Comparison of ENCODE assay signal across 9 mouse cellular contexts in the genomic region with DNA sequence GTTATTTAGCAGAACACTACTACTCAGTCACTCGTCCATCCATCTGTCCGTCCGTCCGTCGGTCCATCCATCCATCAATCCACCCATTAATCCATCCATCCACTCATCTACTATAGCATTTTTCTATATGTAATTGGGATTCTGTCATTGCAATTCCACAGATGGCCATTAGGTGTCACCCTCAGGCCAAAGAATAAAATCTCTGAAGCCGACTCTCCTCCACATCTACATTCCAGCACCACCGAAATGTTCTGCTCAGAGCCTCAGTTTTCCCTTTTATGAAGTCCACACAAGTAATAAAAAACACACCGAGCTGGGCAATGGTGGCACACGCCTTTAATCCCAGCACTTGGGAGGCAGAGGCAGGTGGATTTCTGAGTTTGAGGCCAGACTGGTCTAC. TPM values are rescaled to one million over a fixed set of nuclear protein-coding genes. Genes with fewer than 3 reads are reported as not detected.
DNase-seq lines count a peak whose midpoint lies in the region; ATAC-seq and TF ChIP-seq lines count a peak whose summit lies in the region.
"Had no signal": no experiment of that assay in that cellular context is flagged by ENCODE, and none has a peak within 500 bp of the region (broad histone marks: within the 10 kb centered on the region; RNA-seq: fewer than 3 reads in every experiment).

No protein-coding gene starts in this region.

- no peaks in the 10 kb centered on the region for H3K36me3 ChIP-seq in heart, embryonic 12.5 days
- H3K36me3 ChIP-seq in lung, embryonic 14.5 days (ENCODE audit: insufficient read depth): no peaks in the 10 kb centered on the region
- no peaks in the 10 kb centered on the region for H3K36me3 ChIP-seq in stomach, postnatal 0 days (ENCODE audit: control insufficient read depth, insufficient read depth, low read length)

- 2% methylated on average over 9 of the region's 9 CpGs for WGBS in heart, embryonic 12.5 days
- under 1% methylated on average over 9 of the region's 9 CpGs for WGBS in lung, embryonic 14.5 days
- 3% methylated on average over 9 of the region's 9 CpGs for WGBS in stomach, postnatal 0 days

- no peak overlapping the region for H3K4me2 ChIP-seq in heart, embryonic 12.5 days
- H3K4me2 ChIP-seq in lung, embryonic 14.5 days: no peak overlapping the region
- no peak overlapping the region for H3K4me2 ChIP-seq in stomach, postnatal 0 days (replicated peaks; ENCODE audit: low read depth)

- H3K27me3 ChIP-seq in heart, embryonic 12.5 days (replicated peaks): peaks cover 18% of the 10 kb centered on the region; the same call in 1 of the 2 replicates
- H3K27me3 ChIP-seq in lung, embryonic 14.5 days (ENCODE audit: insufficient read depth, low read length): peaks cover 25% of the 10 kb centered on the region
- no peaks in the 10 kb centered on the region for H3K27me3 ChIP-seq in stomach, postnatal 0 days (ENCODE audit: control insufficient read depth, insufficient read depth, low read length)

- H3K4me3 ChIP-seq in heart, embryonic 12.5 days: no peak overlapping the region
- no peak overlapping the region for H3K4me3 ChIP-seq in lung, embryonic 14.5 days (ENCODE audit: low read depth, low read length)
- no peak overlapping the region for H3K4me3 ChIP-seq in stomach, postnatal 0 days (ENCODE audit: low read depth, low read length)

- peak; percentile 50 to 57 for DNase-seq in adrenal gland, adult 18-20 months (ENCODE audit: low spot score in 2 of 2)
- no peak for DNase-seq in adrenal gland, postnatal 14 days
- DNase-seq in left cerebral cortex, adult 18-20 months (ENCODE audit: low spot score in 2 of 2): peak; percentile 66 to 72
- no peak for DNase-seq in left cerebral cortex, adult 11 months (ENCODE audit: low spot score)
- peak; percentile 78 for DNase-seq in adipocyte (ENCODE audit: low spot score)
- DNase-seq in lung, embryonic 14.5 days: peak; percentile 91
- DNase-seq in stomach, postnatal 0 days (ENCODE audit: low spot score): peak; percentile 70

- H3K9ac ChIP-seq in heart, embryonic 12.5 days: peak overlapping the region; percentile 61; the same call in 1 of the 2 replicates
- H3K9ac ChIP-seq in lung, embryonic 14.5 days: no peak overlapping the region
- H3K9ac ChIP-seq in stomach, postnatal 0 days (ENCODE audit: low read length): no peak overlapping the region

- TF ChIP-seq EP300 in stomach, postnatal 0 days (optimal IDR thresholded peaks at IDR 0.05): no peak

- ATAC-seq in heart, embryonic 12.5 days (ENCODE audit: insufficient number of reproducible peaks, low FRiP score): no peak
- ATAC-seq in lung, embryonic 14.5 days (ENCODE audit: insufficient read depth): no peak
- ATAC-seq in stomach, postnatal 0 days (ENCODE audit: low FRiP score, low TSS enrichment): no peak

- no peaks in the 10 kb centered on the region for H3K9me3 ChIP-seq in heart, embryonic 12.5 days (replicated peaks)
- no peaks in the 10 kb centered on the region for H3K9me3 ChIP-seq in lung, embryonic 14.5 days (ENCODE audit: low read depth, low read length)
- H3K9me3 ChIP-seq in stomach, postnatal 0 days (ENCODE audit: control insufficient read depth, low read length): no peaks in the 10 kb centered on the region

- H3K27ac ChIP-seq in heart, embryonic 12.5 days (ENCODE audit: poor library complexity, severe bottlenecking): 0 out of 2 replicates have a peak overlapping the region, but pooled peaks have one; percentile 94
- no peak overlapping the region for H3K27ac ChIP-seq in lung, embryonic 14.5 days (ENCODE audit: low read depth)
- H3K27ac ChIP-seq in stomach, postnatal 0 days (replicated peaks): no peak overlapping the region

- H3K4me1 ChIP-seq in heart, embryonic 12.5 days (replicated peaks): peaks cover 63% of the 10 kb centered on the region
- no peaks in the 10 kb centered on the region for H3K4me1 ChIP-seq in lung, embryonic 14.5 days (ENCODE audit: insufficient read depth)
- H3K4me1 ChIP-seq in stomach, postnatal 0 days (replicated peaks; ENCODE audit: control insufficient read depth, insufficient read depth): no peaks in the 10 kb centered on the region

- TF ChIP-seq CTCF in lung, embryonic 14.5 days (IDR thresholded peaks at IDR 0.05; ENCODE audit: low read depth): peak; percentile 89
- peak; percentile 90 for TF ChIP-seq CTCF in stomach, postnatal 0 days (IDR thresholded peaks at IDR 0.05; ENCODE audit: low read depth)

RNA-seq across cellular contexts. Expression of gene Nmrk2, which starts 3.6 kb away (rescaled TPM):
- not detected for total RNA-seq in adrenal gland, adult 18-20 months (2021)
- not detected in 2 replicates for total RNA-seq in adrenal gland, postnatal 14 days (2021)
- not detected for total RNA-seq in left cerebral cortex, adult 18-20 months (2021)
- polyA plus RNA-seq in heart, embryonic 12.5 days (2016; fragmentation: Nextera tagmentation; extraction: Ambion mirVana): 3.9 and 4.9 TPM in 2 replicates
- polyA plus RNA-seq in lung, embryonic 14.5 days (2014; fragmentation: Nextera tagmentation; extraction: Ambion mirVana): 0.23 TPM in 1 of 2 replicates, not detected in the other
- polyA plus RNA-seq in stomach, postnatal 0 days (2015; fragmentation: Nextera tagmentation; extraction: Ambion mirVana): 0.07 TPM in 1 of 2 replicates, not detected in the other
- total RNA-seq: hematopoietic stem cell, adult 5-6 weeks had no signal

RNA-seq across cellular contexts. Expression of gene 4930442H23Rik, which starts 14.6 kb away (rescaled TPM):
- not detected for total RNA-seq in adrenal gland, adult 18-20 months (2021)
- total RNA-seq in adrenal gland, postnatal 14 days (2021): not detected in 2 replicates
- total RNA-seq in left cerebral cortex, adult 18-20 months (2021): not detected
- 0.18 TPM in 1 of 2 replicates, not detected in the other for polyA plus RNA-seq in heart, embryonic 12.5 days (2016; fragmentation: Nextera tagmentation; extraction: Ambion mirVana)
- not detected in 2 replicates for polyA plus RNA-seq in lung, embryonic 14.5 days (2014; fragmentation: Nextera tagmentation; extraction: Ambion mirVana)
- 0.07 TPM in 1 of 2 replicates, not detected in the other for polyA plus RNA-seq in stomach, postnatal 0 days (2015; fragmentation: Nextera tagmentation; extraction: Ambion mirVana)
- total RNA-seq: hematopoietic stem cell, adult 5-6 weeks had no signal

RNA-seq across cellular contexts. Expression of gene Dapk3, which starts 15.4 kb away (rescaled TPM):
- 10 to 100 TPM; 63.4 to 74.2 TPM for total RNA-seq in adrenal gland, adult 18-20 months (2021)
- 58.3 and 62.2 TPM in 2 replicates for total RNA-seq in adrenal gland, postnatal 14 days (2021)
- total RNA-seq in left cerebral cortex, adult 18-20 months (2021): 10 to 100 TPM; 77.4 to 80.3 TPM
- 62.8 and 69.0 TPM in 2 replicates for polyA plus RNA-seq in heart, embryonic 12.5 days (2016; fragmentation: Nextera tagmentation; extraction: Ambion mirVana)
- 52.6 and 55.8 TPM in 2 replicates for polyA plus RNA-seq in lung, embryonic 14.5 days (2014; fragmentation: Nextera tagmentation; extraction: Ambion mirVana)
- 44.6 and 51.8 TPM in 2 replicates for polyA plus RNA-seq in stomach, postnatal 0 days (2015; fragmentation: Nextera tagmentation; extraction: Ambion mirVana)

RNA-seq across cellular contexts. Expression of gene Eef2, which starts 21.8 kb away (rescaled TPM):
- 1,000 to 10,000 TPM; 1,443 to 1,598 TPM for total RNA-seq in adrenal gland, adult 18-20 months (2021)
- total RNA-seq in adrenal gland, postnatal 14 days (2021): 1,390 and 1,511 TPM in 2 replicates
- total RNA-seq in left cerebral cortex, adult 18-20 months (2021): 100 to 1,000 TPM; 899 to 919 TPM
- 408 and 433 TPM in 2 replicates for polyA plus RNA-seq in heart, embryonic 12.5 days (2016; fragmentation: Nextera tagmentation; extraction: Ambion mirVana)
- 481 and 493 TPM in 2 replicates for polyA plus RNA-seq in lung, embryonic 14.5 days (2014; fragmentation: Nextera tagmentation; extraction: Ambion mirVana)
- 337 and 380 TPM in 2 replicates for polyA plus RNA-seq in stomach, postnatal 0 days (2015; fragmentation: Nextera tagmentation; extraction: Ambion mirVana)

RNA-seq across cellular contexts. Expression of gene Pias4, which starts 30.5 kb away (rescaled TPM):
- total RNA-seq in adrenal gland, adult 18-20 months (2021): 10 to 100 TPM; 27.3 to 29.7 TPM
- total RNA-seq in adrenal gland, postnatal 14 days (2021): 27.3 and 28.3 TPM in 2 replicates
- total RNA-seq in left cerebral cortex, adult 18-20 months (2021): 10 to 100 TPM; 27.8 to 28.8 TPM
- 36.0 and 36.1 TPM in 2 replicates for polyA plus RNA-seq in heart, embryonic 12.5 days (2016; fragmentation: Nextera tagmentation; extraction: Ambion mirVana)
- 38.7 and 47.9 TPM in 2 replicates for polyA plus RNA-seq in lung, embryonic 14.5 days (2014; fragmentation: Nextera tagmentation; extraction: Ambion mirVana)
- polyA plus RNA-seq in stomach, postnatal 0 days (2015; fragmentation: Nextera tagmentation; extraction: Ambion mirVana): 18.7 and 20.9 TPM in 2 replicates

Comparison
In these comparisons a context has a peak if more than half of its experiments do, and no peak if none do; other contexts are left out.
1. DNase-seq: peak in adrenal gland, adult 18-20 months (2 of 2), left cerebral cortex, adult 18-20 months (2 of 2), adipocyte (single experiment), lung, embryonic 14.5 days (single experiment) and stomach, postnatal 0 days (single experiment); none in adrenal gland, postnatal 14 days (single experiment) and left cerebral cortex, adult 11 months (single experiment).